Mouse (Mus musculus): ENCODE results near the gene D630003M21Rik.

- TF ChIP-seq CTCF (IDR thresholded peaks at IDR 0.05; ENCODE audit: borderline replicate concordance, insufficient read depth, low read depth, low read length) (no peak), POLR2A (IDR thresholded peaks at IDR 0.05; ENCODE audit: borderline replicate concordance, insufficient read depth, low read length) (no peak)
These were observed 9.5 kb downstream of the D630003M21Rik start for GRCm38 (mm10) chr2:158219562-158219961.
